Mouse (Mus musculus) lung, embryonic 16.5 days (tissue): ENCODE measurements around the gene Dlgap1. TPM values are rescaled to one million over a fixed set of nuclear protein-coding genes. Genes with fewer than 3 reads are reported as not detected.

Experiments
- ATAC-seq: fragments of 200-750 bp; cut with Nextera tagmentation; 2 replicates; pipeline ENCODE4 v1.8.0; 2017; ENCODE audit warnings: low read depth, mild to moderate bottlenecking, moderate library complexity
- H3K27ac ChIP-seq: fragments of 300-500 bp; sonication (generic); 2 replicates; pipeline ENCODE4 v1.5.1; 2014; ENCODE audit warnings: mild to moderate bottlenecking, control low read depth, low read length
- H3K27me3 ChIP-seq: fragments of 300-500 bp; sonication (generic); 2 replicates; pipeline ENCODE4 v1.6.1; 2014; ENCODE audit warnings: low read depth, low read length, mixed read lengths; ENCODE audit not compliant: control insufficient read depth, insufficient read depth
- H3K36me3 ChIP-seq: fragments of 300-500 bp; sonication (generic); 2 replicates; pipeline ENCODE4 v1.6.1; 2014; ENCODE audit warnings: low read length; ENCODE audit not compliant: control insufficient read depth, insufficient read depth
- H3K4me1 ChIP-seq: fragments of 300-500 bp; sonication (generic); replicated peaks from 2 replicates; pipeline ENCODE4 v1.6.1; 2014; ENCODE audit warnings: low read length, mixed read lengths; ENCODE audit not compliant: control insufficient read depth, insufficient read depth
- H3K4me2 ChIP-seq: fragments of 300-500 bp; sonication (generic); 2 replicates; pipeline ENCODE4 v1.6.1; 2014; ENCODE audit warnings: low read depth, low read length, control low read depth
- H3K4me3 ChIP-seq: fragments of 300-500 bp; sonication (generic); 2 replicates; pipeline ENCODE4 v1.5.1; 2014; ENCODE audit warnings: mild to moderate bottlenecking, low read length, control low read depth
- H3K9ac ChIP-seq: fragments of 300-500 bp; sonication (generic); 2 replicates; pipeline ENCODE4 v1.6.1; 2014; ENCODE audit warnings: low read length, control low read depth
- H3K9me3 ChIP-seq: fragments of 300-500 bp; sonication (generic); 2 replicates; pipeline ENCODE4 v1.6.1; 2016; ENCODE audit warnings: low read length; ENCODE audit not compliant: control insufficient read depth
- WGBS: fragments of 180-500 bp; shearing (Covaris S2); extraction: QIAGEN DNeasy Blood & Tissue Kit; methylation state at CpG from one replicate; pipeline ENCODE4 v1.1.7; 2014; 5-methylcytosine and 5-hydroxymethylcytosine counted together
- polyA plus RNA-seq: library from polyadenylated mRNA; unstranded; fragments of >200 nt; fragmentation: Nextera tagmentation; extraction: Ambion mirVana; gene quantifications from 2 replicates; pipeline ENCODE4 v1.2.1, GENCODE M21; 2015

Dlgap1 gene
- polyA plus RNA-seq, 1 experiment from 2014 or later, result 0.70 TPM

GRCm38 (mm10) chr17:70486831-70487230 is 518.0 kb downstream of the Dlgap1 start:
- Histone ChIP-seq H3K9ac (no peak overlapping the region), H3K4me1 (no peaks in the 10 kb centered on the region), H3K4me3 (no peak overlapping the region), H3K27ac (no peak overlapping the region), H3K9me3 (no peaks in the 10 kb centered on the region), H3K36me3 (no peaks in the 10 kb centered on the region), H3K27me3 (no peaks in the 10 kb centered on the region), H3K4me2 (no peak overlapping the region)
- WGBS, result 79% methylated on average over 10 of the region's 10 CpGs
- ATAC-seq, result no peak

- Histone ChIP-seq H3K9me3 (no peaks in the 10 kb centered on the region), H3K27ac (no peak overlapping the region), H3K36me3 (no peaks in the 10 kb centered on the region), H3K4me3 (no peak overlapping the region), H3K4me2 (no peak overlapping the region), H3K27me3 (no peaks in the 10 kb centered on the region), H3K9ac (no peak overlapping the region), H3K4me1 (no peaks in the 10 kb centered on the region)
- WGBS, result 65% methylated on average over 7 of the region's 7 CpGs
- no peak for ATAC-seq
These were observed 520.0 kb downstream of the Dlgap1 start for GRCm38 (mm10) chr17:70488784-70489265.

GRCm38 (mm10) chr17:70491575-70491974 is 522.7 kb downstream of the Dlgap1 start:
- no peak overlapping the region for H3K4me2 ChIP-seq
- H3K4me3 ChIP-seq, result no peak overlapping the region
- no peak overlapping the region for H3K27ac ChIP-seq
- H3K4me1 ChIP-seq, result no peaks in the 10 kb centered on the region
- ATAC-seq, result no peak
- H3K9ac ChIP-seq, result no peak overlapping the region
- WGBS, result 84% methylated on average over 4 of the region's 4 CpGs
- no peaks in the 10 kb centered on the region for H3K27me3 ChIP-seq
- no peaks in the 10 kb centered on the region for H3K9me3 ChIP-seq
- no peaks in the 10 kb centered on the region for H3K36me3 ChIP-seq

GRCm38 (mm10) chr17:70494338-70494737 is 525.5 kb downstream of the Dlgap1 start:
- Histone ChIP-seq H3K9me3 (no peaks in the 10 kb centered on the region), H3K9ac (no peak overlapping the region), H3K36me3 (no peaks in the 10 kb centered on the region), H3K4me2 (no peak overlapping the region), H3K27ac (no peak overlapping the region), H3K27me3 (no peaks in the 10 kb centered on the region), H3K4me3 (no peak overlapping the region), H3K4me1 (no peaks in the 10 kb centered on the region)
- WGBS, result 67% methylated on average over 4 of the region's 4 CpGs
- no peak for ATAC-seq

- Histone ChIP-seq H3K27me3 (no peaks in the 10 kb centered on the region), H3K4me1 (no peaks in the 10 kb centered on the region), H3K4me3 (no peak overlapping the region), H3K9me3 (no peaks in the 10 kb centered on the region), H3K4me2 (no peak overlapping the region), H3K27ac (no peak overlapping the region), H3K9ac (no peak overlapping the region), H3K36me3 (no peaks in the 10 kb centered on the region)
- ATAC-seq, result no peak
- WGBS, result 65% methylated on average over 6 of the region's 6 CpGs
These were observed 529.4 kb downstream of the Dlgap1 start for GRCm38 (mm10) chr17:70498256-70498655.

- Histone ChIP-seq H3K4me3 (no peak overlapping the region), H3K4me1 (no peaks in the 10 kb centered on the region), H3K9me3 (no peaks in the 10 kb centered on the region), H3K36me3 (no peaks in the 10 kb centered on the region), H3K27me3 (no peaks in the 10 kb centered on the region), H3K4me2 (no peak overlapping the region), H3K9ac (no peak overlapping the region), H3K27ac (no peak overlapping the region)
- ATAC-seq, result no peak
- 55% methylated on average over 7 of the region's 7 CpGs for WGBS
These were observed 533.1 kb downstream of the Dlgap1 start for GRCm38 (mm10) chr17:70501933-70502332.

- Histone ChIP-seq H3K4me1 (no peaks in the 10 kb centered on the region), H3K9ac (no peak overlapping the region), H3K9me3 (no peaks in the 10 kb centered on the region), H3K4me3 (no peak overlapping the region), H3K27ac (no peak overlapping the region), H3K36me3 (no peaks in the 10 kb centered on the region), H3K27me3 (no peaks in the 10 kb centered on the region), H3K4me2 (no peak overlapping the region)
- 35% methylated on average over 4 of the region's 4 CpGs for WGBS
- no peak for ATAC-seq
These were observed 538.9 kb downstream of the Dlgap1 start for GRCm38 (mm10) chr17:70507759-70508158.

GRCm38 (mm10) chr17:70510441-70510840 is 541.6 kb downstream of the Dlgap1 start:
- Histone ChIP-seq H3K4me1 (no peaks in the 10 kb centered on the region), H3K4me3 (no peak overlapping the region), H3K9me3 (no peaks in the 10 kb centered on the region), H3K4me2 (no peak overlapping the region), H3K27ac (no peak overlapping the region), H3K9ac (no peak overlapping the region), H3K27me3 (no peaks in the 10 kb centered on the region), H3K36me3 (no peaks in the 10 kb centered on the region)
- 75% methylated on average over 5 of the region's 5 CpGs for WGBS
- no peak for ATAC-seq

GRCm38 (mm10) chr17:70511401-70511800 is 542.5 kb downstream of the Dlgap1 start:
- Histone ChIP-seq H3K27me3 (no peaks in the 10 kb centered on the region), H3K27ac (no peak overlapping the region), H3K36me3 (no peaks in the 10 kb centered on the region), H3K4me1 (no peaks in the 10 kb centered on the region), H3K4me2 (no peak overlapping the region), H3K9me3 (no peaks in the 10 kb centered on the region), H3K9ac (no peak overlapping the region), H3K4me3 (no peak overlapping the region)
- WGBS, result 82% methylated on average over 3 of the region's 3 CpGs
- ATAC-seq, result no peak

- H3K4me3 ChIP-seq, result no peak overlapping the region
- ATAC-seq, result no peak
- H3K4me2 ChIP-seq, result no peak overlapping the region
- H3K9ac ChIP-seq, result no peak overlapping the region
- H3K9me3 ChIP-seq, result no peaks in the 10 kb centered on the region
- H3K27ac ChIP-seq, result no peak overlapping the region
- no peaks in the 10 kb centered on the region for H3K27me3 ChIP-seq
- no peaks in the 10 kb centered on the region for H3K4me1 ChIP-seq
- 74% methylated on average over 5 of the region's 5 CpGs for WGBS
- H3K36me3 ChIP-seq, result no peaks in the 10 kb centered on the region
These were observed 544.9 kb downstream of the Dlgap1 start for GRCm38 (mm10) chr17:70513736-70514135.
